Mouse (Mus musculus): Measurements from ENCODE around the gene Gpatch4.

- TF ChIP-seq CTCF (IDR thresholded peaks at IDR 0.05; ENCODE audit: control insufficient read depth, insufficient read depth, insufficient read length) (peak; percentile 9), MAX (IDR thresholded peaks at IDR 0.05) (peak; percentile 33), MYOD1 (IDR thresholded peaks at IDR 0.05; ENCODE audit: control insufficient read depth, insufficient read length, low read depth) (no peak), MYOG (IDR thresholded peaks at IDR 0.05; ENCODE audit: control insufficient read depth, extremely low read depth, insufficient read length) (no peak), USF1 (IDR thresholded peaks at IDR 0.05; ENCODE audit: low read depth) (no peak), FOSL1 (IDR thresholded peaks at IDR 0.05; ENCODE audit: insufficient read depth, low read length, poor library complexity, severe bottlenecking) (no peak), CEBPB (IDR thresholded peaks at IDR 0.05; ENCODE audit: low read depth) (no peak)
These were observed 44.8 kb downstream of the Gpatch4 start for GRCm38 (mm10) chr3:88087688-88088087.

Data from C2C12 (cell line).